Mouse (Mus musculus) heart, postnatal 10 days (tissue): Measurements from ENCODE around the gene Akt3. TPM values are rescaled to one million over a fixed set of nuclear protein-coding genes. Genes with fewer than 3 reads are reported as not detected.

Experiments
- DNase-seq, 2 experiments: peaks; one replicate each; pipeline ENCODE4 v3.0.0; 2021
- intact Hi-C: fragments of 180-260 bp; cut with DNase I; formaldehyde crosslinking; loops from one replicate; pipeline ENCODE4 v1.15.1; 2025
- total RNA-seq, 2 experiments: library from RNA; stranded (reverse); gene quantifications; 2 replicates each; pipeline ENCODE4 v1.2.3; 2021

Akt3 gene
- total RNA-seq, 2 experiments from 2014 or later, result 30.6 to 33.9 TPM

GRCm38 (mm10) chr1:177067123-177067646 lies 190.8 kb downstream of the Akt3 start:
- no peak for DNase-seq
- intact Hi-C loops, result no loop called here

- intact Hi-C loops, result no loop called here
- no peak for DNase-seq
These were observed 192.3 kb downstream of the Akt3 start for GRCm38 (mm10) chr1:177065732-177066131.

- intact Hi-C loops, result no loop called here
- no peak for DNase-seq
These were observed 196.2 kb downstream of the Akt3 start for GRCm38 (mm10) chr1:177061761-177062160.

- intact Hi-C loops, result no loop called here
- no peak for DNase-seq
These were observed 203.1 kb downstream of the Akt3 start for GRCm38 (mm10) chr1:177054891-177055290.

- DNase-seq, result no peak
- intact Hi-C loops, result no loop called here
These were observed 206.5 kb downstream of the Akt3 start for GRCm38 (mm10) chr1:177051366-177051963.

DNA sequence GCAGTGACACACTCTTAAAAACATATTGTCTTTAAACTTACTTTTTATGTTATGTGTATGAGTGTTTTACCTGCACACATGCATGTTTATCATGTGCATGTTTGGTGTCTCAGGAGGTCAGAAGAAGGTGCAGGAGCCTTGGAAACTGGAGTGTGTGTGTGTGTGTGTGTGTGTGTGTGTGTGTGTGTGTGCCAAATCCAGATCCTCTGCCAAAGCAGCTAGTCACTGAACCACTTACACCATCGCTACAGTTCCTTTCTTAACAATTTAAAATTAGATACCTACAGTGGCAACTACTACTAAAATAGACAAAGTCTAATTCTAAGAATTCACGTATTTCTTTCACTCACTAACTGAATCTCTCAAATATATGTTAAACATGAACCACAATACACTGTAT lies 209.2 kb downstream of the Akt3 start:
- intact Hi-C loops, result no loop called here
- DNase-seq, result no peak

GRCm38 (mm10) chr1:177046963-177047362 lies 211.0 kb downstream of the Akt3 start:
- intact Hi-C loops, result no loop called here
- no peak for DNase-seq

DNA sequence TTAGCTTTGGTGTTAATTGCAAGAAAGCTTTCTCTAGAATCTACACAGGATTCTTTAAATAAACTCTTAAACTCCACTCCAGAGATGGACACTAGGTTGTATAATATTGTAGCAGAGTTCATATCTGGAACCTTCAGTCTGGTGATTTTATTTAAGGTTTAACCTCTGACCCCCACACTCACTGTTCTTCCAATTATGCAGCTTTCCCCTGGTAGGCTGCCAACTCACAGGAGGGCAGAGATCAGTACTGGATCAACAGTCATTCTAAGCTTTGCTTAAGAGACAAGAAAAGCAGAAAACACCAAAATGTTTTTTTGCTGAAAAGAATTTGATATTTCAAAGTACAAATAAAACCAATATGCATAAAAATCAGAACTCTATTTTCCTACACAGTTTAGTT lies 212.1 kb downstream of the Akt3 start:
- DNase-seq, result no peak
- intact Hi-C loops, result no loop called here

DNA sequence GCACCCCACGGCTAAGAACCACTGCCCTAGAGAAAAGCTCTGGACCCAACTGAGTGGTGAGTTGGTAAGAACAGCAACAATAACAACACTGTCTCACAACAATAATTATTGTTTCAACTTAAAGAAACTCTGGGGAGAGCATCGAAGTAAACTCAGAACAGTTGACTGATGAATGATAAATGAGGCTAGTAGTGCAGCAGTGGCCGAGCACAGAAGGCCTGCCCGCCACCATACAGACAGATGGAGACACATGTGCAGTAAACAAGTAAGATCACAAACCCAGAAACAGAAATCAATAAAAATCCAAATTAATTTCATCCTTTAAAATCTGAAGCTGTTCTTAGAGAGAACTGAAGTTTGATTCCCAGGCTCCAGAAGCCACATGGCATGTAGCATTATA lies 217.9 kb downstream of the Akt3 start:
- intact Hi-C loops, result no loop called here
- DNase-seq, result no peak

- intact Hi-C loops, result no loop called here
- DNase-seq, result no peak
These were observed 218.8 kb downstream of the Akt3 start for GRCm38 (mm10) chr1:177039093-177039674.

DNA sequence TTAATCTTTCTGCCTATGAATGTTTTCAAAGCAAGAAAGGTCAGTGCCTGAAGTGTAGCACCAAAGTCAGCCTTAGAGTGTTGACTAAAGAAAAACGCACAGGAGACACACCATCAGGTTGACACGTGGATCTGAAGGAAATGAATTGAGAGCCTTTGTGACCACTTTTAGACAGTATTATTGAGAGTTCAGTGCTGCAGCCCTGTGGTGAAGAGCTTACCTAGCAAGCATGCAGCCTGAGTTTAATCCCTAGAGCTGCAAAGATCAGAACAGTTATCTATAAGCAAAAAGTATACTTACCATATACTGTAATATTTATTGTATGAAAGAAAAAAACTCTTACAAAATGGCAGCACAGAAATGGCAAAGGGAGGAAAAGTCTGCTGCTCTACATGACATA lies 219.6 kb downstream of the Akt3 start:
- DNase-seq, result no peak
- intact Hi-C loops, result no loop called here

DNA sequence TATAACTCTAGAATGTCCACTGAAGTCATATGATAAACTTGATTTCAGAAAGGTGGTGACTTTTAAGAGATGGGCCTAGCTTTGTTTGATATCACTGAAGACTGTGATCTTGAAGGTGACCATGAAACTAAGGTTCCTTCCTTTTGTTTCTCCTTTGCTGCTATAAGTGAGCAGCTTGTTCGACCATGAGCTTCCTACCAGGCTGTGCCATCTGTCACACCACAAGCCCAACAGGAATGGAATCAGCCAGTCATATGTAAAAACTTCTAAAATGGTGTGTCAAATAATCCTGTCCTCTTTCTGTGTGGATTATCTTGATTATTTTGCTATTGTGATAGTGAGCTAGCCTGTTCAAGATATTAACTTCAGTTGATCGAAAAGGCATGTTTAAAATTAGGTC lies 222.5 kb downstream of the Akt3 start:
- intact Hi-C loops, result no loop called here
- no peak for DNase-seq

- DNase-seq, result no peak
- intact Hi-C loops, result no loop called here
These were observed 225.8 kb downstream of the Akt3 start for GRCm38 (mm10) chr1:177032233-177032632.

DNA sequence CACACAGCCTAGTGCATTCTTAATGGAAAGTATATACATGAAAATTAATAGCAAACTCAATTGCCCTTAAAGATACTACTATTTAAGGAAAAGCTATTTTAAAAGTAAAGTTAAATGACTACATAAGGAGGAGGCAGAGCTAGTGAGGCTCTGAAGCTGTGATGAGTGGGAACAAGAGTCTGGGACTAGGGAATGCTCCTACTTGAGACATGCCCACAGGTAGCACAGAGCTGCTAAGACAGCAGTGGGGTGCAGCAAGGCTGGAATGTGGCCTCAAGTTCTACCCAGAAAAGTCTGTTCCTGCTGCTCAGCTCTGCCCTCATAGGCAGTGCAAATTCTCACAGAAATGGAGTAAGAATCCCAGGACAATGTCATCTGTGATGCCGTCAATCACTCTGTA lies 226.8 kb downstream of the Akt3 start:
- intact Hi-C loops, result no loop called here
- no peak for DNase-seq

GRCm38 (mm10) chr1:177030669-177031068 lies 227.3 kb downstream of the Akt3 start:
- DNase-seq, result no peak
- intact Hi-C loops, result no loop called here

DNA sequence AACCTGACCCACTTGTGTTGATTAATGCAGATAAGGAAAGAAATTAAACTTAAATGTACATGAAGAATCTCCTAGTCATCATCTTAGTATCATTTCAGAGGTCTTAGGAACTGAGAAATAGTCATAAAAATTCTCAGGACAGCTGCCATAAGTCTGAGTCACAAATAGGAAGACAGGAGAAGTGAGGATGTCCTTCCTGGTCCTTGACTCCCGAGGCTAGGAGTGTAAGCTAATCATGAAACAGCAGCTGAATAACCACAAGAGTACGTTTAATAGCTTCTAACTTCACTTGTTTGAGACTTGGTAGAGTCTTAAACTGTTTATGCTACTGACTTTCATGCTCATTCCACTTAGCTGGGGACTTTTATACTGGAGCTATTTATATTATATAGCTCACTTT lies 229.0 kb downstream of the Akt3 start:
- intact Hi-C loops, result no loop called here
- no peak for DNase-seq

GRCm38 (mm10) chr1:177027706-177028105 lies 230.3 kb downstream of the Akt3 start:
- DNase-seq, result no peak
- intact Hi-C loops, result no loop called here

DNA sequence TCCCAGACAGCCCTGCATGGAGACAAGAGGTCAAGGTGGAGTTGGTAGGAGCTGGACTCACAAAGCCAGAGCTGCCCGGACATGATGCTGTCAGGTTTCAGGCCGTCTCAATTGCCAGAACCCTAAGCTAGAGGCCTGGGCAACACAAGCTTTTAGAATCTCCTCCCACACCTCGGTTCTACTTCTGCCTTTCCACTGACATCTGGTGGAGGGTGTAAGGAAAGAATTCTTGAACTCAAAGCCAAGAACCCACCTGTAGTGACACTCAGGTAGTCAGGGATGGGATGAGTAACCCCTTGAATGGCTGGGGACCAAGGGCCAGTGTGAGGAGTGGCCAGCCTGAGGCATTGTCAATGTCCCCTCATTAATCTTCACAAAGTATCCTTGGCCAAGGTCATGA lies 235.3 kb downstream of the Akt3 start:
- no peak for DNase-seq
- intact Hi-C loops, result no loop called here

GRCm38 (mm10) chr1:177019668-177020067 lies 238.3 kb downstream of the Akt3 start:
- intact Hi-C loops, result no loop called here
- DNase-seq, result no peak

- DNase-seq, result no peak
- intact Hi-C loops, result no loop called here
These were observed 239.3 kb downstream of the Akt3 start for GRCm38 (mm10) chr1:177018750-177019149.

DNA sequence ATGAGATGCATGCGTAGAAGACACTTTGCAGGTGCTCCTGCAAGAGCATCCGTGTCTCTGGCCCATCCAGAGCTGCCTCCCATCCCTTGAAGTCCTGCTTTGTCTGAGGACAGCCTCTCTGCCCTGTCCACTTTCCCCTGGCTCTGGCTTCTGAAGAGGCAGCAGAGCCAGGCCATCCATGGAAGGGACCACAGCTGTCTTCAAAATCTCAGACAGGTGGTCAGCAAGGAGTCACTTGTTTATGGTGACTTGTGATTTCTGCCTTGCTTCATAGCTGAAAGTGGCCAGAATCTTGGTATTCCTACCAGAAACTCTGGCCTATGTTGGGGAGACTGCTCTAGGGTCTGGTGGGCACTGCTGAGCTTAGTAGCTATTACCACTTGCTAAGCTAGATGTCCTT lies 241.3 kb downstream of the Akt3 start:
- intact Hi-C loops, result no loop called here
- no peak for DNase-seq

DNA sequence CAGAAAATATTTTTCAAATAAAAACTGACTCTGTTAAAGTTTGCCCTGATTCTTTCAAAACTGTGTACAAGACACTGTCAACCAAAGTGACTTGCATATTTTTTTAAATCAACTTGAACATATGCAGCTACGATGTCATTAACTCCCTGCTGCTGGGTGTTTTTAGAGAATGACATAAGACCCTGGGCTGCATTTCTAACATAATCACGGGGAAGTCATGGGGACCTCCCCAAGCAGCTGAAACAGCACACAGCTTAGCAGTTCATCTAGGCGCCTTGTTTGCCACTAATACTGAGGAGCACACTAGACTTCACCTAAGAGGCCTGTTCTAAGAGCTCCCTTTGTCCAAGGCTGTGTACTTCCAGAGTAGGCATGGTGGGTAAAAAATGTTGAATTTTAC lies 242.1 kb downstream of the Akt3 start:
- intact Hi-C loops, result no loop called here
- DNase-seq, result no peak

GRCm38 (mm10) chr1:177014921-177015439 lies 243.0 kb downstream of the Akt3 start:
- DNase-seq, result peak; percentile 16 to 24

More at GRCm38 (mm10) chr1:177014921-177015439, 243.0 kb downstream of the Akt3 start:
- intact Hi-C loops, result no loop called here
